Mouse (Mus musculus) midbrain, embryonic 11.5 days (tissue): ENCODE results near the gene Rrp15. TPM values are rescaled to one million over a fixed set of nuclear protein-coding genes. Genes with fewer than 3 reads are reported as not detected.
A peak's percentile ranks its signal among the peaks of the same experiment; 100 is the strongest.

Experiments
- ATAC-seq: fragments of 200-750 bp; cut with Nextera tagmentation; 2 replicates; pipeline ENCODE4 v1.8.0; 2017; ENCODE audit warnings: moderate TSS enrichment, moderate library complexity; ENCODE audit not compliant: low FRiP score
- DNase-seq: peaks from one replicate; pipeline ENCODE4 v3.0.0; 2015; ENCODE audit warnings: low spot score; ENCODE audit errors: missing footprints
- H3K27ac ChIP-seq: fragments of 300-500 bp; sonication (generic); 2 replicates; pipeline ENCODE4 v1.5.1; 2014; ENCODE audit warnings: low read depth, low read length
- H3K27me3 ChIP-seq: fragments of 300-500 bp; sonication (generic); 2 replicates; pipeline ENCODE4 v1.6.1; 2014; ENCODE audit warnings: mild to moderate bottlenecking, low read length, moderate library complexity, mixed read lengths; ENCODE audit not compliant: control insufficient read depth, insufficient read depth
- H3K36me3 ChIP-seq: fragments of 300-500 bp; sonication (generic); 2 replicates; pipeline ENCODE4 v1.6.1; 2014; ENCODE audit warnings: mild to moderate bottlenecking, low read length, moderate library complexity, mixed read lengths; ENCODE audit not compliant: control insufficient read depth, insufficient read depth
- H3K4me1 ChIP-seq: fragments of 300-500 bp; sonication (generic); 2 replicates; pipeline ENCODE4 v1.6.1; 2014; ENCODE audit warnings: low read length; ENCODE audit not compliant: control insufficient read depth, insufficient read depth
- H3K4me2 ChIP-seq: fragments of 300-500 bp; sonication (generic); 2 replicates; pipeline ENCODE4 v1.6.1; 2014; ENCODE audit warnings: mild to moderate bottlenecking, moderate library complexity
- H3K4me3 ChIP-seq: fragments of 300-500 bp; sonication (generic); 2 replicates; pipeline ENCODE4 v1.5.1; 2014; ENCODE audit warnings: low read depth, low read length
- H3K9ac ChIP-seq: fragments of 300-500 bp; sonication (generic); 2 replicates; pipeline ENCODE4 v1.6.1; 2014; ENCODE audit warnings: low read length
- H3K9me3 ChIP-seq: fragments of 300-500 bp; sonication (generic); 2 replicates; pipeline ENCODE4 v1.6.1; 2016; ENCODE audit warnings: low read length; ENCODE audit not compliant: control insufficient read depth
- WGBS: fragments of 180-500 bp; shearing (Covaris S2); extraction: QIAGEN DNeasy Blood & Tissue Kit; methylation state at CpG from one replicate; pipeline ENCODE4 v1.1.7; 2014; 5-methylcytosine and 5-hydroxymethylcytosine counted together
- polyA plus RNA-seq: library from polyadenylated mRNA; unstranded; fragments of >200 nt; fragmentation: Nextera tagmentation; extraction: Ambion mirVana; gene quantifications from 2 replicates; pipeline ENCODE4 v1.2.1, GENCODE M21; 2014

Gene Rrp15
- 65.7 and 68.5 TPM in 2 replicates for polyA plus RNA-seq

DNA sequence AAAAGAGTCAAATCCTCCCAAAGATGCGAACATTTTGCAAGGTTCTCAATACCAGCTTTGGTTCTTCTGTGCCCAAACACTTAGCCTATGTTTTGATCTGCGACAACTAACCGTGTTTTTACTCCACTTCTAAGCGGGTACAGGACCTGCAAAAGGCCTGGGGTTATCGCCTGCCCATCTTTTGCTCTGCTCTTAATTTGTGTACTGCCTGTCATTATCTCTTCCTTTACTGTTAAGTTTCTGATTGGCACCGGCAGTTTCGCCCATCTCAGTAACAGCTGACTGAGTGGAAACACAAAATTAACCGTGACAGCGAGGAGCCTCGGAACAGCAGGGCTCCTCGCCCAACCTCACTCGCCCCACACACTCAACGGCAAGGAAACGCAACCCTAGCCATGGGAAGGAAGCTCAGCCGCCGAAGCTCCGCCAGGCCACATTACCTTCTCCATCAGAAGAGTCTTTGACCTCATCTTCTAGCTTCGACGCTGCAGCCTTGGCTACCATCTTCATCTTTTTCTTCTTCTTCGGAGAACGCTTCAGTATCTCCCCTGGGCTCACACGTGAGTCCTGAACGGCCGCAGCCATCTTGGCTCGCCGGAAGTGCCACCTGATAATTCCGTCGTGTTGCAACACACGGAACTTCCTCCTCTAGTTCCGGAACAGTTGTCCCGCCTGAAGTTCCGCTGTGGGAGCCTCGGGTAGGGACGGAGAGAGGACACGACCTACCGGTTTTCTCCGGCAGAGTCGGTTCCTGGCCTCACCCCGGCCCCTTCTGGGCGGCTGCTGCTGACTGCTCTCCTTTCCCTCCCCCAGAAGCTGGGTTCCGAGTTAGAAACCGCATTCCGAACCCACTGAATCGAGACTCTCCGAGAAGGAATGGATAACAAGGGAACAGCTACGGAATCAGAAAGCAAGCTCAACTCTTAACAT, at the start of gene Rrp15:
Gene Rrp15 (minus strand): TSS at position 635 of the 930 bp plus-strand sequence.
- DNase-seq (peak; percentile 99), ATAC-seq (peak; percentile 95)
- Histone ChIP-seq H3K9ac (peak within 1 kb of the TSS; percentile 87), H3K27ac (peak within 1 kb of the TSS; percentile 64), H3K4me3 (peak within 1 kb of the TSS; percentile 56), H3K36me3 (no peaks in the 10 kb centered on the region), H3K4me1 (peaks cover 12% of the 10 kb centered on the region), H3K27me3 (no peaks in the 10 kb centered on the region), H3K4me2 (peak within 1 kb of the TSS; percentile 79), H3K9me3 (no peaks in the 10 kb centered on the region)
- WGBS = under 1% methylated on average over 46 of the region's 46 CpGs

- WGBS = 68% methylated on average over 6 of the region's 6 CpGs
Measured at GRCm38 (mm10) chr1:186797991-186798390, 48.8 kb upstream of the Rrp15 start.

DNA sequence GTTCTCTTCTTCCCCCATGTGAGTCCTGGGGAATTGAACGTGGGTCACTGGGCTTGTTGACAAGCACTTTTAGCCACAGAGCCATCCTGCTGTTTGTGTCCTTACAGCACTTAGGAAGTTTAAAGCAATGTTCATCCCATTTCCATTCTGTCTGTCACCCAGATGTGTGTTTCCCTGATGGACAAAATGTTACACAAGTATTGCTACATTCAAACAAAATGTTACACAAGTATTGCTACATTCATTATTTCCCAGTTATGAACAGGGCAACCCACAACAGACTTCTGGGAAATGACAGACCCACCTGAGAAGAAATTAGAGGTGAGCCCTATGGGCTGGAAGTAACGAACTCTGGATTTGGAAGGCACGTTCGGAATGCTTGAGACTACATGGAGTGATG, 36.2 kb upstream of the Rrp15 start:
- no peak overlapping the region for H3K4me2 ChIP-seq
- no peaks in the 10 kb centered on the region for H3K27me3 ChIP-seq
- H3K9me3 ChIP-seq = no peaks in the 10 kb centered on the region
- no peak overlapping the region for H3K9ac ChIP-seq
- WGBS = 77% methylated on average over 4 of the region's 4 CpGs
- no peak overlapping the region for H3K4me3 ChIP-seq
- no peaks in the 10 kb centered on the region for H3K36me3 ChIP-seq
- no peak overlapping the region for H3K27ac ChIP-seq
- H3K4me1 ChIP-seq = no peaks in the 10 kb centered on the region
- no peak for DNase-seq
- no peak for ATAC-seq

More at GRCm38 (mm10) chr1:186797991-186798390, 48.8 kb upstream of the Rrp15 start:
- no peaks in the 10 kb centered on the region for H3K9me3 ChIP-seq
- ATAC-seq = no peak
- H3K36me3 ChIP-seq = no peaks in the 10 kb centered on the region
- no peak overlapping the region for H3K4me2 ChIP-seq
- H3K4me1 ChIP-seq = no peaks in the 10 kb centered on the region
- no peak overlapping the region for H3K9ac ChIP-seq
- DNase-seq = no peak
- H3K4me3 ChIP-seq = no peak overlapping the region
- H3K27ac ChIP-seq = no peak overlapping the region
- H3K27me3 ChIP-seq = no peaks in the 10 kb centered on the region

DNA sequence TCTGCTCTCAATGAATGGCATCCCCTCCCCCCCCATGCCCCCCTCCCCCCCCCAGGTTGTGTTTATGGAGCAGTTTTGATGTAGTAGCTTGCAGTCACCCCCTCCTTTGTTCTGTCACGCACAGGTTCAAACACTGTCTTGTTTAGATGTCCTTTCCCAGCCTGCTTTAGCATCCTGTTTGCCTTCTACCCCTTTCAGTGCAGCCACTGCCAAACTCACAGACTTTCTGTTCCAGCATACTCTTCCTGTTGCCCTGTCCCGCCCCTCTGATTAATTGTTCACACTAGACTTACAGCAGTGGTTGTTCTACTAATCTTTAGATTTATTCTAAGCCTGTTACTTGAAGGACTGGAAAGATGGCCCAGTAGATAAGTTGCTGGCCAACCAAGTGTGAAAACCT, 31.7 kb upstream of the Rrp15 start:
- no peak for ATAC-seq
- no peak overlapping the region for H3K27ac ChIP-seq
- DNase-seq = no peak
- no peak overlapping the region for H3K4me2 ChIP-seq
- H3K4me3 ChIP-seq = no peak overlapping the region
- WGBS = 84% methylated on average over 2 of the region's 2 CpGs
- no peak overlapping the region for H3K9ac ChIP-seq
- H3K9me3 ChIP-seq = no peaks in the 10 kb centered on the region
- H3K27me3 ChIP-seq = no peaks in the 10 kb centered on the region
- no peaks in the 10 kb centered on the region for H3K36me3 ChIP-seq
- no peaks in the 10 kb centered on the region for H3K4me1 ChIP-seq

DNA sequence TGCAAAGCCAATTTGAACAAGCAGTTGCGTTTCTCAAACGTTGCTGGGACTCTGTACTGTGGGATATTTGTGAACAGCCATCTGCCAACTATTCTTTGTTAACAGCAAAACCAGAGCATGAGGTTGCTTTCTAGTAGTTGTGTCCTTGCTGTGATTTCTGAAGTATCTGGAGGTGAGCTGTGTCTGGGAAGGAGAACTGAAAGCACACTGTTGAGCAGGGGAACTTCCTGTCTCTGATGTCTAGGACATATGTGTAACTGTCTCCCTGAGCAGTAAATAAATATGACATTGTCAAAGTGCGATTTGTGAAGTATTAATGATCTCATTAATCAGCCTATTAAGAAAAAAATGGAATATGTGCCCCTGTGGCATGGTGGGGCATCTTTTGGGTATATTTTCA, 24.0 kb upstream of the Rrp15 start:
- Histone ChIP-seq H3K27me3 (no peaks in the 10 kb centered on the region), H3K36me3 (no peaks in the 10 kb centered on the region), H3K9ac (no peak overlapping the region), H3K4me1 (no peaks in the 10 kb centered on the region), H3K27ac (no peak overlapping the region), H3K4me2 (no peak overlapping the region), H3K4me3 (no peak overlapping the region), H3K9me3 (no peaks in the 10 kb centered on the region)
- DNase-seq (no peak), ATAC-seq (no peak)
- WGBS = 78% methylated on average over 3 of the region's 3 CpGs

- no peaks in the 10 kb centered on the region for H3K9me3 ChIP-seq
- no peak overlapping the region for H3K4me3 ChIP-seq
- H3K9ac ChIP-seq = no peak overlapping the region
- ATAC-seq = no peak
- no peaks in the 10 kb centered on the region for H3K36me3 ChIP-seq
- H3K27ac ChIP-seq = no peak overlapping the region
- WGBS = 86% methylated on average over 8 of the region's 8 CpGs
- DNase-seq = no peak
- no peaks in the 10 kb centered on the region for H3K27me3 ChIP-seq
- no peaks in the 10 kb centered on the region for H3K4me1 ChIP-seq
- H3K4me2 ChIP-seq = no peak overlapping the region
Measured at GRCm38 (mm10) chr1:186772547-186773077, 23.5 kb upstream of the Rrp15 start.

DNA sequence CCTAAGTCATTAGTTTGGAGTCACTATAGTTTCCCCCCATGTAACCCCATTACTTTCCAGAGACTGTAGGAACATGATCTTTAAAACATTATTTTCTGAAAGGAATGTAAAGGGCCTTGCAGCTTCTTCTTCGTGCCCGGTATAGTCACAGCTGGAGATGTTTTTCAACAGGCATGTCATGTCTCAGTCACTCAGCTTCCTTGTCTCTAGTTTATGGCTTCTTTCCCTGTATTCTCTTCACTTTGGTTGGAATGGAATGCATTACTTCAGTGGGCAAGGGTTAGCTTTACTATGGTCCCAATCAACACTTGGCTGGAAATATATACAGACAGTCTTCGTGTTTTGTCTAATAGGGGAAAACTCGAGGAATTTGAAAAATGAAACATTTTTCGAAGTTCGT, 22.8 kb upstream of the Rrp15 start:
- no peaks in the 10 kb centered on the region for H3K36me3 ChIP-seq
- no peak for ATAC-seq
- no peak overlapping the region for H3K9ac ChIP-seq
- WGBS = 79% methylated on average over 6 of the region's 6 CpGs
- no peak overlapping the region for H3K27ac ChIP-seq
- no peak overlapping the region for H3K4me3 ChIP-seq
- H3K4me2 ChIP-seq = no peak overlapping the region
- H3K4me1 ChIP-seq = no peaks in the 10 kb centered on the region
- DNase-seq = no peak
- H3K9me3 ChIP-seq = no peaks in the 10 kb centered on the region
- H3K27me3 ChIP-seq = no peaks in the 10 kb centered on the region

- no peak for ATAC-seq
- no peak for DNase-seq
- H3K36me3 ChIP-seq = no peaks in the 10 kb centered on the region
- H3K9ac ChIP-seq = no peak overlapping the region
- no peaks in the 10 kb centered on the region for H3K27me3 ChIP-seq
- no peaks in the 10 kb centered on the region for H3K4me1 ChIP-seq
- no peaks in the 10 kb centered on the region for H3K9me3 ChIP-seq
- 76% methylated on average over 5 of the region's 5 CpGs for WGBS
- H3K27ac ChIP-seq = no peak overlapping the region
- H3K4me2 ChIP-seq = no peak overlapping the region
- no peak overlapping the region for H3K4me3 ChIP-seq
Measured at GRCm38 (mm10) chr1:186770659-186771058, 21.5 kb upstream of the Rrp15 start.

DNA sequence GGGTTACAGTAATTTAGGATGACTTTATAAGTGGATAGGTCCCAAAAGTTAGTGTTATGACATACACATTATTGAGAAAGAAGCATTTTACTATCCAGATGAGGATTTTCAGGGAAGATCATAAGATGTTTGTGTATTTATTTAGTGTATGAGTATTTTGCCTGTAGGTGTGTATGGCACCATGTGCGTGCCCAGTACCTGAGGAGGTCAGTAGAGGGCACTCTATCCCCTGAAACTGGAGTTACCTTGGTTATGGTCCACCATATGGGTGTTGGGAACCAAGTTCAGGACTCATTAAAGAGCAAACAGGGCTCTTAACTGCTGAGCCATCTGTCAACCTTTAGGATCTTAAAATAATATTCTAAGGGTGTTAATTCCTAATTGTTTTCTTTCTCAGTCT, 19.2 kb upstream of the Rrp15 start:
- no peak for ATAC-seq
- DNase-seq = no peak
- Histone ChIP-seq H3K36me3 (no peaks in the 10 kb centered on the region), H3K4me3 (no peak overlapping the region), H3K4me2 (no peak overlapping the region), H3K9me3 (no peaks in the 10 kb centered on the region), H3K27me3 (no peaks in the 10 kb centered on the region), H3K27ac (no peak overlapping the region), H3K4me1 (no peaks in the 10 kb centered on the region), H3K9ac (no peak overlapping the region)
- 84% methylated on average over 1 of the region's 1 CpGs for WGBS
